Mouse (Mus musculus) neural tube, embryonic 14.5 days (tissue): ENCODE results near the gene Elof1. TPM values are rescaled to one million over a fixed set of nuclear protein-coding genes. Genes with fewer than 3 reads are reported as not detected.
"Not testable (repeated sequence)": the region's sequence is repeated elsewhere in the genome, so short reads cannot be mapped to it uniquely, and the experiment has no call there.

Experiments used
- ATAC-seq: fragments of 200-750 bp; cut with Nextera tagmentation; 2 replicates; pipeline ENCODE4 v1.8.0; 2017; ENCODE audit warnings: low read depth, mild to moderate bottlenecking, moderate TSS enrichment, moderate library complexity
- H3K27ac ChIP-seq: fragments of 300-500 bp; sonication (generic); 2 replicates; pipeline ENCODE4 v1.5.1; 2014; ENCODE audit warnings: low read depth, mild to moderate bottlenecking, control low read depth, low read length, moderate library complexity, mixed read lengths
- H3K27me3 ChIP-seq: fragments of 300-500 bp; sonication (generic); 2 replicates; pipeline ENCODE4 v1.6.1; 2014; ENCODE audit warnings: low read length; ENCODE audit not compliant: control insufficient read depth, insufficient read depth
- H3K36me3 ChIP-seq: fragments of 300-500 bp; sonication (generic); 2 replicates; pipeline ENCODE4 v1.6.1; 2014; ENCODE audit warnings: low read length, mixed read lengths; ENCODE audit not compliant: control insufficient read depth, insufficient read depth
- H3K4me1 ChIP-seq: fragments of 300-500 bp; sonication (generic); 2 replicates; pipeline ENCODE4 v1.6.1; 2014; ENCODE audit warnings: low read length; ENCODE audit not compliant: control insufficient read depth, insufficient read depth
- H3K4me2 ChIP-seq: fragments of 300-500 bp; sonication (generic); 2 replicates; pipeline ENCODE4 v1.6.1; 2014; ENCODE audit warnings: mild to moderate bottlenecking, low read depth, low read length, control low read depth
- H3K4me3 ChIP-seq: fragments of 300-500 bp; sonication (generic); 2 replicates; pipeline ENCODE4 v1.5.1; 2014; ENCODE audit warnings: low read depth, low read length, control low read depth, mixed read lengths
- H3K9ac ChIP-seq: fragments of 300-500 bp; sonication (generic); replicated peaks from 2 replicates; pipeline ENCODE4 v1.6.1; 2014; ENCODE audit warnings: low read depth, mild to moderate bottlenecking, control low read depth, low read length, mixed read lengths
- H3K9me3 ChIP-seq: fragments of 300-500 bp; sonication (generic); 2 replicates; pipeline ENCODE4 v1.6.1; 2016; ENCODE audit warnings: low read length; ENCODE audit not compliant: control insufficient read depth
- WGBS: fragments of 180-500 bp; shearing (Covaris S2); extraction: QIAGEN DNeasy Blood & Tissue Kit; methylation state at CpG from one replicate; pipeline ENCODE4 v1.1.7; 2014; 5-methylcytosine and 5-hydroxymethylcytosine counted together
- polyA plus RNA-seq: library from polyadenylated mRNA; unstranded; fragments of >200 nt; fragmentation: Nextera tagmentation; extraction: Ambion mirVana; gene quantifications from 2 replicates; pipeline ENCODE4 v1.2.1, GENCODE M21; 2014

Gene Elof1
- polyA plus RNA-seq, 1 experiment from 2014 or later: 196 TPM

- Histone ChIP-seq H3K9ac (peak within 1 kb of the TSS; percentile 64), H3K36me3 (no peaks in the 10 kb centered on the region), H3K27me3 (no peaks in the 10 kb centered on the region), H3K4me3 (peak within 1 kb of the TSS; percentile 77), H3K4me2 (peak within 1 kb of the TSS; percentile 83), H3K4me1 (peaks cover 6% of the 10 kb centered on the region), H3K27ac (peak within 1 kb of the TSS; percentile 75), H3K9me3 (no peaks in the 10 kb centered on the region)
- WGBS: under 1% methylated on average over 48 of the region's 48 CpGs
- peak; percentile 99 for ATAC-seq
Observed at GRCm38 (mm10) chr9:22085022-22085834, 31.7 kb downstream of the Elof1 start, which contains the start of gene Ecsit. Ecsit (minus strand) TSS chr9:22085438.

DNA sequence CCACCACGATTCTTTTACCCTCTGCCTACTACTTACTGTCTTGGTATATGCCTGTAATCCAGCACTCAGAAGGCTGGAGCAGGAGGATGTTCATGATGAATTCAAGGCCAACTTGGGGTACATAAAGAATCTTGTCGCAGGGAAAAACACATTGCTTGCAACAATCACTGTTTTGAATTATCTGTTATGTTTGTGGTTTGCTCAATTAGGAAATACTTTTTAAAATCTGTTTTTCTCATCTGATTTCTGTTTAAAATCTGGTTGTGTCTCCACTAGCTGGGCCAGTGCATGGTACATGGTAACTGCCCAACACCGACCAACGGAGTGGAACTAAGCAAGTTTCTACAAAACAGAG, 32.3 kb downstream of the Elof1 start:
- WGBS: 37% methylated on average over 4 of the region's 4 CpGs
- Histone ChIP-seq H3K9ac (peak overlapping the region; percentile 64), H3K4me2 (peak overlapping the region; percentile 65), H3K36me3 (no peaks in the 10 kb centered on the region), H3K4me1 (peaks cover 6% of the 10 kb centered on the region), H3K4me3 (peak overlapping the region; percentile 77), H3K27me3 (no peaks in the 10 kb centered on the region), H3K27ac (no peak overlapping the region), H3K9me3 (no peaks in the 10 kb centered on the region)
- ATAC-seq: no peak

DNA sequence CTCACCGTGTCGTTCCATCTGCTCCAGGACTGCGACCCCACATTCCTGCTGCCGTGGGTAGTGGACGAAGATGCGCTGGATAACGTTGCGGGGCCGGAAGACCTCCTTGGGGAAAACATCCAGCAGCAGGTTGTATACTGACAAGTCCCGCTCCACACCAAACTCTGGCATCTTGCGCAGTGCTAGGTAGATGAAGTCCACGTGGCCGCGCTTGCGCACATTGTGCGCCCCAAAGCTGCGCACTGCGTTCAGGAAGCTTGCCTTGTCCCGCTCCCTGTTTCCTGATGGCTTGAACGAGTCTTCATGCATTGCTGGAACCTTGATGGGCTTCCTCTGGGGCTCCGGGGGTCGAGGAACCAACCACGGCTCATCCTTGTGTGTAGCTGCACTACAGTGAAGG, 40.7 kb downstream of the Elof1 start:
- peaks cover 6% of the 10 kb centered on the region; the same call in 1 of the 2 replicates for H3K4me1 ChIP-seq
- H3K27me3 ChIP-seq: no peaks in the 10 kb centered on the region
- H3K4me2 ChIP-seq: no peak overlapping the region
- ATAC-seq: no peak
- no peaks in the 10 kb centered on the region for H3K9me3 ChIP-seq
- no peak overlapping the region for H3K4me3 ChIP-seq
- H3K36me3 ChIP-seq: no peaks in the 10 kb centered on the region
- no peak overlapping the region for H3K9ac ChIP-seq
- 94% methylated on average over 23 of the region's 23 CpGs for WGBS
- H3K27ac ChIP-seq: no peak overlapping the region

DNA sequence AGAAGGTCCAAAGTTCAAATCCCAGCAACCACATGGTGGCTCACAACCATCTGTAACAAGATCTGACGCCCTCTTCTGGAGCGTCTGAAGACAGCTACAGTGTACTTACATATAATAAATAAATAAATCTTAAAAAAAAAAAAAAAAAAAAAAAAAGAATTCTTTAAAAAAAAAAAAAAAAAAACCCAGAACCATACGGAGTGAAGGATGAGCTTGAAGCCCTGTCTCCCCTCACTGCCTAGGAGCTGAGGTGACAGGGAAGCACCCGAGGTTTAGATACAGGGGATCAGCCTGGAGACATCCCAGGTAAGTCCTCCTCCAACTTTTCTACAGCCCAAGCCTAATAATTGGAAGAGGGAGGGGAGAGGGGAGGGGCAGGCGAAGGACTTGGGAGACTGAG, 41.2 kb downstream of the Elof1 start:
- H3K9me3 ChIP-seq, H3K4me1 ChIP-seq, H3K9ac ChIP-seq, H3K27ac ChIP-seq, H3K36me3 ChIP-seq, ATAC-seq, H3K4me3 ChIP-seq, H3K27me3 ChIP-seq, H3K4me2 ChIP-seq: not testable (repeated sequence)
- WGBS: 82% methylated on average over 5 of the region's 5 CpGs

GRCm38 (mm10) chr9:22072276-22072675, 44.7 kb downstream of the Elof1 start:
- H3K9me3 ChIP-seq: no peaks in the 10 kb centered on the region
- peaks cover 12% of the 10 kb centered on the region for H3K4me1 ChIP-seq
- ATAC-seq: no peak
- no peaks in the 10 kb centered on the region for H3K27me3 ChIP-seq
- 0 out of 2 replicates have a peak, but pooled peaks cover 6% of the 10 kb centered on the region for H3K36me3 ChIP-seq
- H3K9ac ChIP-seq: no peak overlapping the region
- no peak overlapping the region for H3K4me2 ChIP-seq
- H3K4me3 ChIP-seq: no peak overlapping the region
- WGBS: 95% methylated on average over 4 of the region's 4 CpGs
- no peak overlapping the region for H3K27ac ChIP-seq

GRCm38 (mm10) chr9:22070791-22071573, 46.0 kb downstream of the Elof1 start, which contains the start of the genes Gm49318 and Zfp653:
Gm49318 (minus strand) TSS chr9:22071259.
Zfp653 (minus strand) TSS chr9:22071376.
- H3K27ac ChIP-seq: peak within 1 kb of the TSS; percentile 98
- ATAC-seq: peak; percentile 98
- H3K4me3 ChIP-seq: peak within 1 kb of the TSS; percentile 83
- no peaks in the 10 kb centered on the region for H3K9me3 ChIP-seq
- under 1% methylated on average over 83 of the region's 87 CpGs for WGBS
- 0 out of 2 replicates have a peak, but pooled peaks cover 6% of the 10 kb centered on the region for H3K36me3 ChIP-seq
- H3K4me1 ChIP-seq: peaks cover 12% of the 10 kb centered on the region
- H3K9ac ChIP-seq: peak within 1 kb of the TSS; percentile 94
- H3K27me3 ChIP-seq: no peaks in the 10 kb centered on the region
- peak within 1 kb of the TSS; percentile 52 for H3K4me2 ChIP-seq

- Histone ChIP-seq H3K27ac (peak overlapping the region; percentile 98; the same call in 1 of the 2 replicates), H3K36me3 (peaks cover 15% of the 10 kb centered on the region), H3K4me3 (peak overlapping the region; percentile 83), H3K9ac (peak overlapping the region; percentile 94; the same call in 1 of the 2 replicates), H3K27me3 (no peaks in the 10 kb centered on the region), H3K9me3 (no peaks in the 10 kb centered on the region), H3K4me1 (peaks cover 12% of the 10 kb centered on the region), H3K4me2 (peak overlapping the region; percentile 52)
- WGBS: 77% methylated on average over 4 of the region's 4 CpGs
- peak; percentile 8; the same call in 1 of the 2 replicates for ATAC-seq
Observed at GRCm38 (mm10) chr9:22069881-22070553, 47.0 kb downstream of the Elof1 start.

DNA sequence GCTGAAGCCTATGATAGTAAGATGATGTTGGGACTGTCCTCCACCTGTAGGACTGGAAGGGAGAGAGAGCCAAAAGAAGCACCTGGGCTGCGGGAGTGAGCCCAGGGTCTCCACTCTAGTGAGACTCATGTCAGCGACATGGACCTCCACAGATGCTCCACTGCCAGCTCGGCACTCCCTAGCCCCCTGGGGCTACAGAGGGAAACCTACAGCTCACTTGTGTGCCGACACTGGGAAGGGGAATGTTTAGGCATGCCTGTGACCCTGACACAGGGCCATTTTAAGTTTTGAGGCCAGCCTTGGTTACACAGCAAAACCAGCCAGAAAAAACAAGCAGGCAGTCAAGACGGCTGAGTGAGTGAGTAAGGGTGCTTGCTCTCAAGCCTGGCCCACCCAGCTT, 49.8 kb downstream of the Elof1 start:
- Histone ChIP-seq H3K36me3 (peaks cover 29% of the 10 kb centered on the region), H3K4me3 (no peak overlapping the region), H3K4me1 (peaks cover 12% of the 10 kb centered on the region), H3K27ac (no peak overlapping the region), H3K27me3 (no peaks in the 10 kb centered on the region), H3K9ac (no peak overlapping the region), H3K4me2 (no peak overlapping the region), H3K9me3 (no peaks in the 10 kb centered on the region)
- 85% methylated on average over 5 of the region's 5 CpGs for WGBS
- ATAC-seq: no peak
